Mouse (Mus musculus) G1E (cell line): ENCODE measurements around the gene Plekho2.

Experiments
- CTCF ChIP-seq: IDR thresholded peaks from 2 replicates; pipeline ENCODE4 v1.5.1; 2012; ENCODE audit warnings: low read depth, low read length, inconsistent platforms, mixed read lengths
- GATA1 ChIP-seq: IDR thresholded peaks from 2 replicates; pipeline ENCODE4 v1.6.1; 2012; ENCODE audit warnings: borderline replicate concordance, low read length, inconsistent platforms, mixed read lengths
- GATA2 ChIP-seq: IDR thresholded peaks from 2 replicates; pipeline ENCODE4 v1.6.1; 2012; ENCODE audit warnings: low read depth, low read length, inconsistent platforms, borderline replicate concordance
- POLR2AphosphoS5 ChIP-seq: IDR thresholded peaks from 2 replicates; pipeline ENCODE4 v1.6.1; 2012; ENCODE audit warnings: low read depth, low read length, inconsistent platforms; ENCODE audit not compliant: insufficient replicate concordance
- TAL1 ChIP-seq: conservative IDR thresholded peaks from 2 replicates; pipeline ENCODE4 v1.6.1; 2012; ENCODE audit warnings: low read depth, low read length, inconsistent platforms, mixed read lengths

- TF ChIP-seq GATA1 (no peak), CTCF (no peak), TAL1 (no peak), POLR2AphosphoS5 (no peak), GATA2 (no peak)
Observed at GRCm38 (mm10) chr9:65611969-65612486, 32.2 kb upstream of the Plekho2 start.
